Mouse (Mus musculus): ENCODE data around the gene Cep83. TPM values are rescaled to one million over a fixed set of nuclear protein-coding genes. Genes with fewer than 3 reads are reported as not detected.
A peak's percentile ranks its signal among the peaks of the same experiment; 100 is the strongest.

Cep83 gene
- total and polyA plus RNA-seq, 3 experiments: 23.9 to 231 (median 25.9) TPM

DNA sequence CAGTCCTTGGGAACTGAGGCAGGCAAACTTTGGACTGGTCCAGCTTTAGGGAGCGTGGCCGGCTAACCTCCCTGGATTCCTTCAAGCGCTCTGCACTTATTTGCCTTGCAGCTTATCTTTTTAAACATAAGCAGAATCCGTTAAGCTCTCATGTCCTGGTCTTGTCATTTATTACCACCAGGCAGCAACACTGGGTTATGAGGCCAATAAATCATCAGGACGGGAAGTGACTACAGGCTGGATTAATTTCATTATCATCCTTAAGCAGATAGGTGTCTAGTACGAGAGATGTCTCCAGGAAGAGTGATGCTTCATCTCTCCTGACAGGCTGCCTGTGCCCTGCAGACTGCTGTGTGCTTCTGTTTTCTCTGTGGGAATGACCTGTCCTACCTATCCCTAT, 119.8 kb downstream of the Cep83 start (continued):
- TF ChIP-seq TCF12 (IDR thresholded peaks at IDR 0.05; ENCODE audit: low read depth, low read length): peak; percentile 81

DNA sequence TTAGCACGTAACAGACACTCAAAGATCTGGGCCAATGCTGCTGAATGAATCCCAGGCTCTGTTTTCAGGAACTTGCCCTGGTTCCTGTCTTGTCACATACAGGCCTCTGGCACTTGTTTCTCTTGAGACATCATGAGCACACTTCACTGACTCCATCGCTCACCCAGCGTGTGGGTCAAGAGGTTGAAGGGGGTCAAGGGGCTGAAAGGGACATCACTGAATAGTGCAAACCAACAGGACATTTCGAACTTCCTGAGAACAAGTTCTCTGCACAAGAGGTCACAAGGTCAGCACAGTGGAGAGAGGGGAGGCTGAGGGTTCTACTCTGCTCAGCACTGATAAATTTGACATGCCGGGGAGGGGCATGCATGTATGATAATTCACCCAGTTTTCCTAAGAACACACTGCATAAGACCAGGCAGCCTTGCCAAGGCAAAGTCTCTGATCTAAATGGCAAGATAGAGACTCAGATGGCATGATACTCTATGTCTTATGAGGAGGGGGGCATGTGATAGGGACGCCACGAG, 121.6 kb downstream of the Cep83 start:
- Histone ChIP-seq H3K36me3 (ENCODE audit: control insufficient read depth in 1 of 2, insufficient read depth in 2 of 2, low read length in 2 of 2) (peaks cover 0 to 11% of the 10 kb centered on the region in 2 experiments; a peak in 3 of 4 replicates), H3K27me3 (ENCODE audit: control insufficient read depth in 1 of 2, insufficient read depth in 2 of 2, low read length in 2 of 2) (no peaks in the 10 kb centered on the region), H3K9ac (ENCODE audit: control insufficient read depth, low read depth, low read length, poor library complexity, severe bottlenecking) (no peak overlapping the region), H3K4me1 (ENCODE audit: control insufficient read depth in 1 of 2, insufficient read depth in 2 of 2, low read length in 2 of 2) (peaks cover 0 to 6% of the 10 kb centered on the region in 2 experiments; a peak in 1 of 4 replicates), H3K79me2 (ENCODE audit: control insufficient read depth, insufficient read depth, low read length, poor library complexity) (no peaks in the 10 kb centered on the region), H3K9me3 (replicated peaks; ENCODE audit: insufficient read depth, low read length) (no peaks in the 10 kb centered on the region), H3K27ac (ENCODE audit: control insufficient read depth, low read depth, low read length) (no peak overlapping the region), H3K4me3 (ENCODE audit: control insufficient read depth in 1 of 2, insufficient read depth in 1 of 2, low read depth in 2 of 2, low read length in 2 of 2) (no peak overlapping the region)
- TF ChIP-seq MYC (IDR thresholded peaks at IDR 0.05; ENCODE audit: low read depth, low read length) (no peak), ETS1 (IDR thresholded peaks at IDR 0.05; ENCODE audit: low read depth, low read length) (no peak), JUND (IDR thresholded peaks at IDR 0.05; ENCODE audit: low read depth, low read length) (no peak), ZMIZ1 (IDR thresholded peaks at IDR 0.05; ENCODE audit: low read depth, low read length) (no peak), SMC3 (IDR thresholded peaks at IDR 0.05; ENCODE audit: low read depth, low read length) (no peak), EP300 (IDR thresholded peaks at IDR 0.05; ENCODE audit: low read depth in 1 of 2, low read length in 2 of 2) (0 out of 4 replicates have a peak, but pooled peaks of 1 of the 2 experiments have one; percentile 13), CHD2 (IDR thresholded peaks at IDR 0.05; ENCODE audit: low read length) (no peak)
- no peak for DNase-seq (ENCODE audit: low read depth, low spot score)

DNA sequence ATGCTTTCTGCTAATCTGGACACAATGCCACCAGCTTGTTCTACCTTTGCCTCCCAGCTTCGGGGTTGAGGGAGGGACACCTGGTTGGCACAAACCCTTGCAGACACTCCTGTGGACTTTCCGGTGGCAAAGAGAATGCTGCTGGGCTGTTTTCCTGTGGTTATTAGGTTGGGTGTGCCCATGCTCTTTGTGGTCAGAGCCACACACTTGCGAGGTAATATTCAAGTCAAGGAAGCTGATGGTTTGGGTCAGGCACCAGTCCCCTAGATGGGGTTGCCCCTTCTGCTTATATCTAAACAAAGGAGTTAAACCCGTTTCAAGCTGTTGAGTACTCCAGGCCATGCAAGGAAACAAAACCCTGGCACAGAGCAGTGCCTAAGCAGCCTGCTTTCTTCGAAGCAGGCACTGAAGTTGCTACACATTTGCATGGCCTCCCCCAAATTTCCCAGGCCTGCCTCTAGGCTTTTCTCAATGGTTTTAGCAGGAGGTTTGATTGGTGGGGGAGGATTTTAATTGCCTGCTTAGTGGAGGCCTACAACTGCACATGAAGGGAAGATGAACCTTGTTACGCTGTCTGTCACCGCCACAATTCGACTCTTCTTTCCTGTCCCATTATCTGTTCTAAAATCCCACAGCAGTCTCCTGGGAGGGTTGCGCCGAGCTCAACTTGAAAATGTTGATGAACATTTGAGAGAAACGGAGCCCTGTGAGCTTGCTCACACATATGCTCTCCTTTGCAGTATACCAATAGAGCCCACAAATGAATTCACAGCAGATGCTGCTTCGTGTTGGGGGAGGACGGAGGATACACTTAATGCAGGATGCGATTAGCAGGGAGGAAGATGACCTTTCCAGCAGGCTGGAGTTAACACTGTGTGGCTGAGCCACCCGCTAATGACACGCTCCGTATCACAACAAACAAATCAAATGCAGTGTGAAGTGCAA, 123.7 kb downstream of the Cep83 start:
- H3K79me2 ChIP-seq (ENCODE audit: control insufficient read depth, insufficient read depth, low read length, poor library complexity): no peaks in the 10 kb centered on the region
- peaks cover 0 to 6% of the 10 kb centered on the region in 2 experiments; a peak in 1 of 4 replicates for H3K4me1 ChIP-seq (ENCODE audit: control insufficient read depth in 1 of 2, insufficient read depth in 2 of 2, low read length in 2 of 2)
- no peak overlapping the region for H3K27ac ChIP-seq (ENCODE audit: control insufficient read depth, low read depth, low read length)
- DNase-seq (ENCODE audit: low read depth, low spot score): no peak
- peaks cover 0 to 9% of the 10 kb centered on the region in 2 experiments; a peak in 3 of 4 replicates for H3K36me3 ChIP-seq (ENCODE audit: control insufficient read depth in 1 of 2, insufficient read depth in 2 of 2, low read length in 2 of 2)
- TF ChIP-seq JUND (IDR thresholded peaks at IDR 0.05; ENCODE audit: low read depth, low read length) (no peak), MYB (IDR thresholded peaks at IDR 0.05; ENCODE audit: low read depth, low read length) (no peak), ZMIZ1 (IDR thresholded peaks at IDR 0.05; ENCODE audit: low read depth, low read length) (no peak), NELFE (IDR thresholded peaks at IDR 0.05; ENCODE audit: low read depth, low read length) (no peak), CHD1 (IDR thresholded peaks at IDR 0.05; ENCODE audit: low read depth, low read length) (no peak), MEF2A (IDR thresholded peaks at IDR 0.05; ENCODE audit: extremely low read depth, insufficient replicate concordance, low read depth, low read length, poor library complexity, severe bottlenecking) (no peak), ZC3H11A (IDR thresholded peaks at IDR 0.05; ENCODE audit: low read depth, low read length) (no peak), USF1 (IDR thresholded peaks at IDR 0.05; ENCODE audit: low read depth, low read length) (no peak), TCF12 (IDR thresholded peaks at IDR 0.05; ENCODE audit: low read depth, low read length) (no peak), GATA1 (IDR thresholded peaks at IDR 0.05; ENCODE audit: low read depth, low read length) (no peak), USF2 (IDR thresholded peaks at IDR 0.05; ENCODE audit: borderline replicate concordance in 1 of 2, insufficient read depth in 1 of 2, low read depth in 1 of 2, low read length in 2 of 2) (no peak), ETS1 (IDR thresholded peaks at IDR 0.05; ENCODE audit: low read depth, low read length) (no peak), MXI1 (IDR thresholded peaks at IDR 0.05; ENCODE audit: low read depth, low read length) (no peak), BHLHE40 (IDR thresholded peaks at IDR 0.05; ENCODE audit: borderline replicate concordance, low read depth, low read length) (no peak), HCFC1 (IDR thresholded peaks at IDR 0.05; ENCODE audit: low read depth, low read length) (no peak), SIN3A (IDR thresholded peaks at IDR 0.05; ENCODE audit: low read length) (no peak), KAT2A (conservative IDR thresholded peaks at IDR 0.05; ENCODE audit: low read depth, low read length) (no peak)
- H3K4me3 ChIP-seq (ENCODE audit: control insufficient read depth in 1 of 2, insufficient read depth in 1 of 2, low read depth in 2 of 2, low read length in 2 of 2): no peak overlapping the region
- H3K9ac ChIP-seq (ENCODE audit: control insufficient read depth, low read depth, low read length, poor library complexity, severe bottlenecking): no peak overlapping the region
- H3K9me3 ChIP-seq (replicated peaks; ENCODE audit: insufficient read depth, low read length): no peaks in the 10 kb centered on the region
- no peaks in the 10 kb centered on the region for H3K27me3 ChIP-seq (ENCODE audit: control insufficient read depth in 1 of 2, insufficient read depth in 2 of 2, low read length in 2 of 2)

Data from MEL (cell line).